Mouse (Mus musculus): ENCODE measurements around the gene 6430571L13Rik.

The 6430571L13Rik gene

DNA sequence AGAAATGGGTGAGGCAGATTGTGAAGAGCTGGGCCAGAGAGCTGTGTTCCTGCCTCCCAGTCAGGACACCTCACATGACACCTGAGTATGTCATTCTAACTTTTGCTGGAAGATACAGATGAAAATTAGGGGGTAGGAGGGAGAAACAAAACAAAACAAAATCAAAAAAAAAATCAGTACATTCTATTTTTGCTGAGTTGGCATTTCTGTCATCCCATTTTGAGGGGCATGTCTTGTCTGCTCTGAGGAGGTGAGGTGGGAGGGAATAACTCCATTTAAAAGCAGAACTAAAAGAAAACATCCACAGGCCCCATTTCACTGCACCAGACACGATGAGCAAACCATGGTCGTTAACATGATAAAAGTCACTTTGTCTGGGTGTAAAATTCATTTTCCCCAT is 47.9 kb downstream of the 6430571L13Rik start:
- Histone ChIP-seq H3K4me3 (replicated peaks; ENCODE audit: low read length) (no peak overlapping the region), H3K4me1 (replicated peaks; ENCODE audit: low read depth, low read length) (peaks cover 24% of the 10 kb centered on the region), H3K36me3 (ENCODE audit: insufficient read depth, low read length) (no peaks in the 10 kb centered on the region), H3K27me3 (ENCODE audit: insufficient read depth, low read length) (peaks cover 45% of the 10 kb centered on the region), H3K9me3 (ENCODE audit: low read length) (no peaks in the 10 kb centered on the region)
- no peak for TF ChIP-seq NANOG (IDR thresholded peaks at IDR 0.05; ENCODE audit: borderline replicate concordance, low read length)
- TF ChIP-seq CTCF (conservative IDR thresholded peaks at IDR 0.05; ENCODE audit: low read length): no peak
- no peak for TF ChIP-seq POU5F1 (IDR thresholded peaks at IDR 0.05; ENCODE audit: borderline replicate concordance, low read length)

DNA sequence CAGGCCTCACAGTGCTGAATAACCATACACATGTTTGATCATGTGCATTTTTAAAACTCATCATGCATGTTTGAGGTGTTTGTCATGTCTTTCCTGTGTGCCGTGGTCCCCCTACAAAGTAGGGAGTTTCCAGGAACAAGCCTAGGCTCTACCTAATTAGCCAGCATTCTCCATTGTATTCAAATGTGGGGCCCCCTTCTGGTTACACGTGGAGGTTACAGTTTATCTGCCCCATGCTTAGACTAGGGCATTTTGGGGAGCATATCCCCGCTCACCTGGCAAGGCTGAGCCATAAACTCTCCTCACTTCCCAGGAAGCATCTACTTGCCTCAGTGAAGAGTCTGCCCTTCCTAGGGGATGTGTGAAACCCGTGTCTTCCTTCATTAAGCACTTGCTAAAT is 56.0 kb downstream of the 6430571L13Rik start:
- TF ChIP-seq NANOG (IDR thresholded peaks at IDR 0.05; ENCODE audit: borderline replicate concordance, low read length) (no peak), POU5F1 (IDR thresholded peaks at IDR 0.05; ENCODE audit: borderline replicate concordance, low read length) (no peak), CTCF (conservative IDR thresholded peaks at IDR 0.05; ENCODE audit: low read length) (peak; percentile 45)
- no peaks in the 10 kb centered on the region for H3K36me3 ChIP-seq (ENCODE audit: insufficient read depth, low read length)
- H3K27me3 ChIP-seq (ENCODE audit: insufficient read depth, low read length): peaks cover 62% of the 10 kb centered on the region
- H3K4me3 ChIP-seq (replicated peaks; ENCODE audit: low read length): no peak overlapping the region
- H3K9me3 ChIP-seq (ENCODE audit: low read length): no peaks in the 10 kb centered on the region
- H3K4me1 ChIP-seq (replicated peaks; ENCODE audit: low read depth, low read length): peaks cover 10% of the 10 kb centered on the region

DNA sequence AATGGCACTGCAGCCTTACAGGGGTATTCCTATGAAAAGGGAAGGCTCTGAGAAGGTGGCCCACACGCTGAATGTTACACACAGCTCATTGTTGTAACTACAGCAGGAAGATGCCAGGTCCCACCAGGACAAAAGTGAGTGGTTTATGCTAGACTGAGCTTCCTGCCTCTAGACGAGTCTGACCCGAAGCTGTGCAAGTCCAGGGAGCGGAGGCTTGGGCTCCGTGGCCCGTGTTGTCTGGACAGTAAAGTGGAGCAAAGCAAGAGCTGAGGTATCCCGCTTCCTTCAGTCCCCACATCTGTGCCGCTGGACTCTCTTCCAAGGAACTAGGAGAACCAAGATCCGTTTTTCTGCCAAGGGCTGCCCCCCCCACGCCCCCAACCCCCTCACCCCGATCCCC is 58.6 kb downstream of the 6430571L13Rik start:
- Histone ChIP-seq H3K4me1 (replicated peaks; ENCODE audit: low read depth, low read length) (peaks cover 10% of the 10 kb centered on the region), H3K9me3 (ENCODE audit: low read length) (no peaks in the 10 kb centered on the region), H3K4me3 (replicated peaks; ENCODE audit: low read length) (peak overlapping the region; percentile 87; the same call in 1 of the 2 replicates), H3K27me3 (ENCODE audit: insufficient read depth, low read length) (peaks cover 75% of the 10 kb centered on the region), H3K36me3 (ENCODE audit: insufficient read depth, low read length) (no peaks in the 10 kb centered on the region)
- no peak for TF ChIP-seq NANOG (IDR thresholded peaks at IDR 0.05; ENCODE audit: borderline replicate concordance, low read length)

DNA sequence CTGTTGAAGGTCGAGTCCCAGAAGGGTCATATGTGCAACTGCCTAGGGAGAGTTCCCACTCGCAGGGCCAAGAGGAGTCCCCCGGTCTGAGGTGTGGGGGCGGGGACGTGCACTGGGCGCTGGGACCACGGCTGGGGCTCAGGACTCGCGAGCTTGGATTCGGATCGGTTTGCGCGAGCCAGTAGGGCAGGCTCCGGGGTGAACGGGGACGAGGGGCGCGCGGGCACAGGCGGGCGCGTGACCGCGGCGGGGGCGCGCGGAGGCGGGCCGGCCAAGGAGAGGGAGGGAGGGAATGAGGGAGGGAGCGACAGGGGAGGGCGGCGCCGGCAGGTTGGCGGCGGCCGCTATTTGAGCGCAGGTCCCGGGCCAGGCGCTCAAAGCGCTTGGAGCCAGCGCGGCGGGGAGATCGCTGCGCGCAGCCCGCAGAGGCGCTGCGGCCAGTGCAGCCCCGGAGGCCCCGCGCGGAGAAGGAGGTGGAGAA is 59.1 kb downstream of the 6430571L13Rik start, which contains the start of gene Cacna2d2:
Gene Cacna2d2, plus strand, starts transcription at position 122 of the 481 bp plus-strand sequence.
- Histone ChIP-seq H3K9me3 (ENCODE audit: low read length) (peaks cover 4% of the 10 kb centered on the region; the same call in 1 of the 2 replicates), H3K27me3 (ENCODE audit: insufficient read depth, low read length) (peaks cover 80% of the 10 kb centered on the region), H3K4me1 (replicated peaks; ENCODE audit: low read depth, low read length) (peaks cover 10% of the 10 kb centered on the region), H3K4me3 (replicated peaks; ENCODE audit: low read length) (peak within 1 kb of the TSS; percentile 87), H3K36me3 (ENCODE audit: insufficient read depth, low read length) (no peaks in the 10 kb centered on the region)
- no peak for TF ChIP-seq NANOG (IDR thresholded peaks at IDR 0.05; ENCODE audit: borderline replicate concordance, low read length)
- no peak for TF ChIP-seq CTCF (conservative IDR thresholded peaks at IDR 0.05; ENCODE audit: low read length)
- no peak for TF ChIP-seq POU5F1 (IDR thresholded peaks at IDR 0.05; ENCODE audit: borderline replicate concordance, low read length)

DNA sequence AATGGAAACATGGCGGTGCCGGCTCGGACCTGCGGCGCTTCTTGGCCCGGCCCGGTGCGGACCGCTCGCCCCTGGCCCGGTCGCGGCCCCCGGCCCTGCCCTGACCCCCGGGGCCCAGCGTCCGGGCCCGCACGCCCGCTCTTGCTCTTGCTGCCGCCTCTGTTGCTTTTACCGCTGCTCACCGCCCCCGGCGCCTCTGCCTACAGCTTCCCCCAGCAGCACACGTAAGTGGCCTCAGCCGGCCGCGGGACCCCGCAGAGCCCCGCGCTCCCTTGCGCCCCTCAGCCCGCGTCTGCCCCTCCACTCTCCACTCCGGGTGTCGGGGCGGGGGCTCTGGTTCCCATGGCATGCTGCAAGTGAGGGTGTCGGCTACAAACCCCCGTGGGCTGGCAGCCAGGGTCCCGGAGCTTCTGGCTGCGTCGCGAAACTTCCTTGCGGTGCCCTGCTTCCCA is 59.7 kb downstream of the 6430571L13Rik start:
- Histone ChIP-seq H3K4me1 (replicated peaks; ENCODE audit: low read depth, low read length) (peaks cover 10% of the 10 kb centered on the region), H3K9me3 (ENCODE audit: low read length) (peaks cover 5% of the 10 kb centered on the region; the same call in 1 of the 2 replicates), H3K36me3 (ENCODE audit: insufficient read depth, low read length) (no peaks in the 10 kb centered on the region), H3K4me3 (replicated peaks; ENCODE audit: low read length) (peak overlapping the region; percentile 87), H3K27me3 (ENCODE audit: insufficient read depth, low read length) (peaks cover 76% of the 10 kb centered on the region)
- TF ChIP-seq CTCF (conservative IDR thresholded peaks at IDR 0.05; ENCODE audit: low read length): no peak
- TF ChIP-seq POU5F1 (IDR thresholded peaks at IDR 0.05; ENCODE audit: borderline replicate concordance, low read length): no peak
- no peak for TF ChIP-seq NANOG (IDR thresholded peaks at IDR 0.05; ENCODE audit: borderline replicate concordance, low read length)

DNA sequence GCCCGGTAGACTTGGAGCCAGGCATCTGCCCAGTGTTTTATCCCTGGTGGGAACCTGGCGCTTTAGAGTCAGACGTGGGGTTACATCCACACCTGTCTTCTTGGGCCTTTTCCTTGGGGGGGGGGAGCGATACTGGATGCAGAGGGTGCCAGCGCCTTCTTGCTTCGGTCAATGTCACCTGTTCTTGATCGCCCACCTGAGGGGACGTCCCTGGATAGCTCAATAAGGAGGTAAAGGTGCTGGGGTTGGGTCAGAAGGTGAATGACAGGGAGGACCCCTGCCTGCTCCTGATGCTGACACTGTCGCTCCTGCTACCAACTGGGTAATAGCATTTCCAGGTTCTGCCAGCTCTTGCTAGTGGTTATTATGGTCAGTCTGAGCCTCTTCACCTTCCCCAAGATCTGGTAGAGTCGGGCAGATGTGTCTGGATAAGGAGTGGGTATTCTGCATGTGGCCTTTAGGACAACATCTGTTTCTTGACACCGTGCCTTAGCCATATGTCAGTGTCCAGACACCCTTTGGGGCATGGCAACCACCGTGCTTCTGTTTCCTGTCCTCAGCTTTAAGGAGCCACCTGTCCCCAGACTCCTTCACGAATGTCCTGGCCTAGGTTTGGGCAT is 60.4 kb downstream of the 6430571L13Rik start:
- H3K27me3 ChIP-seq (ENCODE audit: insufficient read depth, low read length): peaks cover 75% of the 10 kb centered on the region
- peaks cover 10% of the 10 kb centered on the region for H3K4me1 ChIP-seq (replicated peaks; ENCODE audit: low read depth, low read length)
- peak overlapping the region; percentile 87 for H3K4me3 ChIP-seq (replicated peaks; ENCODE audit: low read length)
- peaks cover 5% of the 10 kb centered on the region; the same call in 1 of the 2 replicates for H3K9me3 ChIP-seq (ENCODE audit: low read length)
- H3K36me3 ChIP-seq (ENCODE audit: insufficient read depth, low read length): no peaks in the 10 kb centered on the region
- no peak for TF ChIP-seq NANOG (IDR thresholded peaks at IDR 0.05; ENCODE audit: borderline replicate concordance, low read length)

Data from E14TG2a.4 (cell line).